Mouse (Mus musculus) thymus, postnatal 14 days (tissue): ENCODE data around the gene Exog.

Experiments
- DNase-seq: peaks from one replicate; pipeline ENCODE4 v3.0.0; 2021

The Exog gene

DNA sequence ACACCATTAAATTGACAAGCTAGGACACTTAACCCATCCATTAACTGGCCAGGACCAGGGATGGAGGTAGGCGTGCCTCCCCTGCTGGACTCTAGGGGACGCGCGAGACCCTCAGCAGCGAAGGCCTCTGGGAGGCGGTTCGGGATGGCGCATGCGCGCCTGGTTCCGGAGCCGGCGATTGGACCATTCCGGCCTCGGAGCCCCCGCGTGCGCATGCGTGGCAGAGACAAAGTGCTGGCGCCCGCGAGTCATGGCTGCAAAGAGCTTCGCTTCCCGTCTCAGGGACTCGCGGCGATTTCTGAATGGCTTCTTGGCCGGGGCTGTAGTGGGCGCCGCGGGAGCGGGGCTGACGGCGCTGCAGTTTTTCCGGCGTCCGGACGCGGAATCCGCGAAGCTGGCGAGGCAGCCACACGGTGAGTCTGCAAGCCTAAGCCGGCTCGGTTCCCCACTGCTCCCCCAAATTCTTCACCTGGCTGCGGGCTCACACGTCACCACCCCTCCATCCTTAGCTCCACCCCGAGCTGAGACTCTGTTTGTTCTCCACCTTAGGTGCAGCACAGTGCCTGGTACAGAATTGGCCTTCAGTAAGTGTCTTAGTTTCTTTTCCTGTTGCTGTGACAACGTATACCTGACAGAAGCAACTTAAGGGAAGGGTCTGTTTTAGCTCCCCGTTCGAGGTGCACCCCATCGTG, at the start of gene Exog:
Exog (plus strand) TSS at position 206 of the 692 bp plus-strand sequence.
- peak; percentile 98 for DNase-seq

DNA sequence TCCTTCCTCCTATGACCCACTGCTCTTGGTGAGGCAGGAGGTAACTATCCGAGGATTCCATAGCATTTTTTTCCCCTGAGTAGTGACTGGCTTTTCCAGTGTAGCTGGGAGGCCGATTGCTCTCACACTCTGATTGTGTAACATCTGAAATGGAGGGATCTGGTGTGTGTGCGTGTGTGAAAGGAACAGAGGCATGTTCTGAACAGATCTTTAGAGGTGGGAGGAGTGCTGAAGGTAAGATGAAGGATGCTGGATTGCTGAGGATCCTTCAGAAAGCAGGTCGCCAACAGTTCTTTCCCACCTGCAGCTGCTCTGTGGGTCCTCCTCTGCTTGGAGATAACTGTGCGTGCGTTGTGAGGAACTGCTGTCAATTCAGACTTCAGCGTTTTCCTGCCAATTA, 43.4 kb upstream of the Exog start:
- DNase-seq = no peak

DNA sequence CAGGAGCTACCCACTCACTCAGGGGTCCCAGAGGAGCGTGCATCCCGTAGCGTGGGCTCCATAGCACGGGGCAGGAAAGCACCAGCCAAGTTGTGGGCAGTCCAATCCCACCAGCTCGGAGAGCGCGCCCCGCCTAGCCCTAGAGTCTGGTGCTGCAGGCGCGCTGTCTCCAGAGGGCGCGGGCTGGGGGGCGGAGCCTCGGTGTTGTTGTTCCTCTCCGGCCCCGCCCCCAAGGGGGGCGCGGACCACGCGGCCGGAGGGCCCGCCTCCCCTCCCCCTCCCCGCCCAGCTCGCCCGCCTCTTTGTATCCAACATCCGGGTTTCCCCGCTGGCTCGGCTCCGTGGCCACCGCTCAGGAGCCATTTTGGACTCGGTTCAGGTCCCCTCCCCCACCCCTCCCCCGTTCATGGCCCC, 42.9 kb upstream of the Exog start, which contains the start of gene Acvr2b:
Acvr2b (plus strand) TSS at position 318 of the 414 bp plus-strand sequence.
- peak; percentile 97 for DNase-seq

DNA sequence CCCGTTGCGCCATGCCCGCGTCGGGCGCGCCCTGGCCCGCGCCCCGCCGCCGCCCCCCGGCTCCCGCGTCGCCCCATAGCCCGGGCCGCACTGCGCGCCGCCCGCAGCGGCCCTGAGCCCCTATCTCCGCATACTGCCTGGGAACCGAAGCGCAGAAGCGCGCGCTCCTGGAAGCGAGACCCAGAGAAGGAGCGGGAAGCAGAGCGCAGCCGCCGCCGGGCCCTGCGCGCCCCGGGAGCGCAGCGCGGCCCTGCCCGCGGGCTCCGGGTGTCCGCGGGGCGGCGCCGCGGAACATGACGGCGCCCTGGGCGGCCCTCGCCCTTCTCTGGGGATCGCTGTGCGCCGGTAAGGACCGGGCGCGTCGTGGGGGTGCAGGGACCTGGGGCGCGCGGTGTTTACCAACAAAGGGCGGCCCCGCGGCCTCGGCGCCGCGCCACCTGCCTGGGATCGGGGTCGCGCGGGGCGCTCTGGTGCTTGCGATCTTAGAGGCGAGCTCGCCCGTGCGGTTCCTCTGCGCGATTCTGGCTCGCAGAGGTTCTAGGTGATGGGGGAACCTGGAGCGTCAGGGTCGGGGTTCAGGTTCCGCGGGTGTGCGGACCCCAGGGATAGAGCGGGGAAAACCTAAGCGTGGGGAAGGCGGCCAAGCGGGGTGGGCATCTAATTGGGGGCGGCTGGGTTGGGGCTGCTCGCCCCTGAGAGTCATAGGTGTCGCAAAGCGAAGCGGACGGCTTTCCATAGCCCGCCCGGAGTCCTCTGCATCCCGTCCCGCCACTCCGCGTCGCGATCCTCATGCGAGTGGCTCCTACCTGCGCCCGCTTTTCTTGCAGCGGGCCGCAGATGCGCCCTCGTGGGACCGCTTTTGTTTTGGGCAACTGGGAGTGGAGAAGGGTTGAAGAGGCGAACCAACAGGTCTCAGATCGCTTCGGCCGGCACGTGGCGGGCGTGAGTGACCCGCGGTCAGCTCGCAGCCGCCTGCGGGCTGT, 42.2 kb upstream of the Exog start:
- DNase-seq = peak; percentile 66

DNA sequence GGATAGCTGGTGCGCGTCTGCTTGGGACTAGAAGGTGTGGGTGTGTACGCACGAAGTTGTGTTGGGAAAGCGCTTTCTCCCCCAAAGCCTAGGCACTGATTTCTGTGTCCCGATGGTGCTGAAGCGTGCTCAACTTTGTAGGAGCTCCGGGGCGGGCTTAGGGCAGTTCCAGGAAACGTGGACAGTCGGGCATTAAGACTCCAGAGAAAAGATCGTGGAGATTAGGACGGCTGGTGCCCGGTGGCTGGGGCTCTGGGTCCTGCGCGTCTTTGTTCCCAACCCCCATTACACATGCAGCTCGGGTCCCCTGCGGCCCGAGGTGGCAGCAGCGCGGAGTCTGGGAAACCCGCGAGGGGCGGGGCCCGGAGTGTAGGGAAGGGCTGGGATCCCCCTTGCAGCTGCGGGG, 41.5 kb upstream of the Exog start:
- peak; percentile 38 for DNase-seq

DNA sequence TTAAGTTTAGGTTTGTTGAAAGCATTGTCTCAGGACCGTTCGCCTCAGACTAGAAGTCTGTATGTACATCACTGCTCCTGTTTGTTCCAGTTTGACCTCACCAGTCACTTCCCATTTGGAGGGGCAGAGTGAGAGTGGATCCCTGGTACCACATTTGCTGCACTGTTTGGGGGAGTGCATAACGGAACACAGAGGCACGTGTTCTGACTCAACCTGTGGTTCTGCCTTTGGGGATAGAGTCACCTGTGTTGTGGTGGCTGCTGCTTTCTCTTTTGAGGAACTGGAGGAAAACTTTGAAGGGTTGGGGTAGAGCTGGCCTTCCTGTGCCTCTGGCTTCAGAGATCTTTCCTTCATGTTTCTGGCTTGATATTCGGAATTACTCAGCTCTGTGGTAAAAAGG, 40.7 kb upstream of the Exog start:
- DNase-seq = no peak

DNA sequence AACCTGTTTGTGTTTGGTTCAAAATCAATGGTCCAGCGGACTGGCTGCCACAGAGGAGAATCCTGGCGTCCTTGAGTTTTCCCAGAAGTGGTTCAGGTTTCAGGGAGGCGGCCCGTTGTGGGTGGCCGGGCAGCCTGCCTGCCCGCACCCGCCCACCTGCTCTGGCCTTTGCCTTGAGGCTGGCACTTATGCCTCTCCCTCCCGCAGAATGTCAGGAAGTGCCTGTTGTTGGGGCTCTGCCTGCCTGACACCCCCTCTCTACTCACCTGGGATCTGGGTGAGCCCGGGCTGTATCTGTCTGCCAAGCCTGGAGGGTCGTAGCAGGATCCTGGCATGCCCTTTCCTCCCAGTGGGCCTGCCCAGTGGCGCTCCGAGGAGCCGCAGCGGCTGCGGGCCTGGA, 36.9 kb upstream of the Exog start:
- DNase-seq = no peak

DNA sequence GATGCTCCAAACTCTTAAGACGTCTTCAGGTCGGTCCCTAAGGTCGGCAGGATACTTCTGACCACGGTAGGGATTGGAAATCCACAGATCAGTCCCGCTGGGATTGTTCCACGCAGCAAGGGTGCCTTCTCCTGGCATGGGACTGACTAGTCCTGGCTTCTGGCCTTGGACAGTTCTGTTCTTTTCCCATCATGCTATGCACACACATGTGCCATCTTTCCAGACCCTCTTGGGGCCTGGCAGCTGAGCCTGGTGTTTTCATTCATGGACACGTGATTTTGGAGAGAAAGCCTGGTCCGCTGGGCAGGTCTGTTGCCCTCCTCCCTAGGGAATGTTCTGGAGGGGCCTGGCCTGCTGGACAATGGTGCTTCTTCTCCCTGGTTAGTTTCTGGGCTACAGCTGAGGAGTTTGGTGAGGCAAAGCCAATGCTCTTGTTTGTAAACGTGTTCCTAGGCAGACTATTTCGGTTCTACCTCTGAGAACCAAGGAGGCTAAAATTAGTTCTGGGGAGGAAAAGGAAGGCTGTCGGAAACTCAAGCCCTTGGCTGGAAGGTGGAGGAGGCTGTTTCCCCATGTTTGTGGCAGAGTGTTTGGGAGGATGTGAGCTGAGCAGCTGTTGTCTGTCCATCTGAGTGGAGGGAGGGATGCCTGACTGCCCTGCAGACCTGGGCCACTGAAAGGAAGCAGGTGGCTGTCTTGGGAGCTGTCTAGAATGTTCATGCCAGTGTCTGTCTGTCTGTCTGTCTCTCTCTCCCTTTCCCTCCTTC, 35.7 kb upstream of the Exog start:
- DNase-seq = no peak

DNA sequence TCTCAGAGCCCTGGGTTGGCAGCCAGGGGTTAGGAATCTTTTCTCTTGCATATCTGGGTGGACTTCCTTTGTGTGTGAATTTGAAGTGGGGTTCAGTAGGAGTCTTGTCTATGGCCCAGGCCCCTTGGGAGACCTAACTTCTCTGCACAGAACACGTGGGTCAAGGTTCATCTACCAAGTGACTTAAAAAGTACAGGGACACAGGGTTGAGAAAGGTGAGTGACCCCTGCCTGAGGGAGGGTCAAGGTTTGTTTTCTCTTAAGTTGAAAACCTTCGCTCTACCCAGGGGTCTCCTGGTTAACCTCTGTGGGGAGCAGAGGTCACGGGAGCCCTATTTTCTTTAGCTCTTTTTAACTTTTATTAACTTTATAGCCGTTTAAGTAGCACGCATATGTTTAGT, 34.9 kb upstream of the Exog start:
- DNase-seq = no peak

DNA sequence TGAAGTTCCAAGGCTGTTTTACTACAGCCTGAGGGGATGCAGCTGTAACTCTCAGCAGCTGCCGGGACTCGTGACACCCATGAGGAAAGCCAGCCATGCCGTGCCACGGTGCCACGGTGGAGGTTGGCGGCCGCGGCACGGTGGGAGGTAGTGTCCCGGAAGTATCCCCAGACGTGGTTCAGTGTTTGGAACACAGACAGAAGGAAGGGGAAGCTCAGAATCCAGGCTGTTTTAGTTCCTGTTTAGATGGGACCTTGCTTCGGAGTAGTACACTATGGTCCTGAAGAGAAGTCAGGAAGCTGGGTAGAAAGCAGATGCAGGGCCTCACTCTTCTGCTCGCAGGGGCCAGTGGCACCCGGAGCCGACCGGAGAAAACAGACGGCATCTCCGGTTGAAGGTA, 26.7 kb upstream of the Exog start:
- no peak for DNase-seq

DNA sequence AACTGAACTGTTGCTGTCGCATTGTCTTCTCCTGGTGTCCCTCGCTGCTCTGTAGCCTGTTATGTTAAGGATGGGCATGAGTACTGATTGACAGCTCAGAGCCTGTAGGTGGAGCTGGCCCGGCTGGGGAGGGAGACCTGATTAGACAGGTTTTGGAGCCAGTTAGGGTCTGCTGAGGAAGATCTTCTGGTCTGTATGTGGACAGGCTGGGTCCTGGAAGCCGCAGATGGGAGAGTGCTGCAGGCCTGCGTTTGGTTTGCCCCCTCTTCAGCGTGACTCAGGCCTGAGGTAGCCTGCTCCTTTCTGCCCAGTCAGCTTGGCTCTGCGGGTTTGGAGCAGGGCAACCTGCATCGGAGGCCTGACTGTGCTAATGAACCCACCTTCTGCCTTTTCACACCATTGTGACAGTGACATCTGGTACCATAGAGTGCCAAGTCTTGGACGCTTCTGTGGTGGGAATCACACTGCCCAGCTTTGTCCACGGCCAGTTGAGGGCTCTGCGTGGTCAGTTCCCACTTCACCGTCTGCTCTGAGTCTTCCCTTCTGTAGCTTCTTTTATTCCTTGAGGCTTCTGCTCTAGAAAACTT, 24.8 kb upstream of the Exog start:
- DNase-seq = no peak

DNA sequence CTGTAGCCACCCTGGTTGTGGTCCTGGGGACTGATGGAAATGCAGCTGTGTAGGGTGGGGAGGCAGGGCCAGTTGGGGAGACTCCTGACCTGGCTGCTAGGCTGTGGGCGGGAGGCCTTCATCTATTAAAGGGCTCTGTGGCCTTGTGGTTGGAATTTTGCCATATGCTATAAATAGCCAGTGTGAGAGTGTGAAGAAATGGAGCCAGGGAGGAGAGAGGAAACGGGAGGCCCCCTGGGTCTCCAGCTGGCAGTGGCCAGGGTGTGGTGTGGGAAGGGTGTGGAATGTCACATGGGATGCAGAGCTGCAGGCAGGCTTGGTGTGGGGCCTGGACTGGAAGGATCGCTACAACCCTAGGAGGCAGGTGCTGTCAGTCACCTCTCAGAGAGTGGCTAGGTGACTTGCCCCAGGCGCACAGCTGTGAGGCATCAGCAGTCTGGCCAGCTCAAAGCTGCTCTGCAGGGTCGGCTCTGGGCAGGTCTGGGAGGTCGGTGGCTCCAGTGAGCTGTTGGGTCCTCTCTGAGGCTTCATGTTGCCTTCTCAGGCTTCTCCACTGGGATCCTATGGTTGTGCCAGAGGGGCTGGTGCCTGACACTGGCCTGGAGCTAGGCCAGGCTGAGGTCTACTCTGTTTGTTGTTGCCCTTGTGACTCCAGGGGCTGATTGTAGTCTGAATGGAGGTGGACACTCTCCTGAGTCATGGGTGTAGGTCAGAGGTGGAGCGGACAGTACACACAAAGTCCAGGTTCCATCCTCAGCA, 19.3 kb upstream of the Exog start:
- DNase-seq = no peak

DNA sequence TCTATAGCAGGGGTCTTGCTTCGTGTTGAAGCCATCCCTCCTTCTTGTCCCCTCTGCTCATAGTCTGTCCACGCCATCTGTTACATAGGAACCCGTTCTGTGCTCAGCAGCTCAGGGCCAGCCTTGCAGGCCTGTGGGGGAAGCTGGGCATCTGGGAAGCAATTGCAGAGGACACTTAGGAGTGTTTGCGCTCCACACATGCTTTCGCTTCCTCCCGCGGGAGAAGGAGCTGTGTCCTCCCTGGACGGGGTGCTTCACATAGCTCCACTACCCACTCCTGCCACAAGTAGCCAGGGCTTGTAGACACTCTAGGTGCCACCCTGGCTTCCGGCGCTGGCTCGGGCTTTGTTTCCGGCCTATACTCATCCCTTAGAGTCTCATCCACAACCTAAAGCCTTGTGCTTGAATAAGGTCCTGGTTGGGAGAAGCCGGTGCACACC, 18.7 kb upstream of the Exog start:
- DNase-seq = no peak

DNA sequence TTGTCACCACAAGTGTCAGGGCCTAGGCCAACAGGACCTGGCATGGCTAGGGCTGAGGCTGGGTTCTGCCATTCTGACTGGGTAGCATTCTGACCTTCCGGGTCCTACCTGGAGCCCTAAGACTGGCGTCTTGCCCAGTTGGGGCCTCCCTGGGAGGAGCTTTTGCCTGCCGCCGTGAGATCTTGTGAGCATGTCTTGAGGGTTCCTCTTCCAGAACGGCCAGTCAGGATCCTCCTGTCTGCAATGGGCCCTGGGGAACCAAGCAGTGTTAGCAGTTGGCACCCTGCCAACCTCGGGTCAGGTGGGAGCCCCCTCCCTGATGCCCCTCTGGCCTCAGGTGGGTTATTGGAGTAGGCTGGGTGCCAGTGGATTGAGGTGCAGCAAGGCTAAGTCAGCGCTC, 18.3 kb upstream of the Exog start:
- DNase-seq = no peak

DNA sequence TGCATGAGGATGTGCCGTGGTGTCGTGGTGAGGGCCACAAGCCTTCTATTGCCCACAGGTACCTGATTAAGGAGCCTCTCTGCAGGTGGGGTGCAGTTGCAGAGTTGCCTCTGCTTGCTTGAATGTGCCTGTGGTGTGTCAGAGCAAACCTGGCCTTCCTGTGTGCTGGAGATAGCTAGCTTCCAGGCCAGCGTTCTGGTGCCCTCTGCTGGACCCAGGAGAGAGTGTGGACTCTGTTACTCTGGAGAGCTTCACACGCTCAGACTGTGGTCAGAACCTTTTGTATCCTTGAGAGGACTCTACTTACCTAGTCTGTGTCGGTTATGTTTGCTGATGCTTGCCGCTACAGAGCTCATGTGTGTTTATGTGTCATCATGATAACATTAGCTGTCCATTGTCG, 14.4 kb upstream of the Exog start:
- DNase-seq = peak; percentile 75

DNA sequence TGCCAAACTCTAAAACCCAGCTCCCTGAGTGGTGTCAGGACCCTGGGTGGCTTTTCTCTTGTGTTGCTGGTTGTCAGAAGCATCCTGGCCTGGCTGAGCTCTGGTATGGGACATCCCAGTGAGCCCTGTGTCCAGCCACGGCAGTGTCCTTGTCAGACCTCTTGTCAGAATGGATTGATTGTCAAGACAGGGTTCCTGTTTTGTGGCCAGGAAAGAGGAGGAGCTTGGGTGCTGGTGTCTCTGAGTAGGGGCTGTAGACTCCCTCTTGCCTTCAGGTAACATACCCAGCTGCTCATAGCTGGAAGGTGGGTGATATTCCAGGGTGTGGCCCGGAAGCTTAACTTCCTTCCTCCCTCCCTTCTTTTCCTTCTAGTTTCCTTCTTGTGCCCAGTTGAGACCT, 8.9 kb upstream of the Exog start:
- DNase-seq = no peak

DNA sequence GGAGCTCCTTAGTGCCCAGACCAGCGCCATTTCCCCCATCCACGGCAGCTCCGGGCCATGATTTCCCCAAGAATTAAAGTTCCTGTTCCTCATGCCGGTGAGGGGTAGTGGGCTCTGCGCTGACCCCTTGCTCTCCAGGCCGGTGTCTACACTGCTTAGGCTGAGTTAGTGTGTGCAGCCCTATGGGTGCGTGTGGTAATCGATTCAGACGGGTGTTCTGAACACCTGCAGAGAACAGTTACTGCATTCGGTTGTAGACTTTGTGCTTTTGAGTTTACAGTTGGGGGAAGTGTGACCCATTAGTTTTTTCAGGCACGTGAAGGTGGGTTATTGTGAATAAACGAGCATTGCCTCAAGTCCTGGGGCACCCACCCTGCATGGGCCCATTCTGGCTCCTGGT, 6.7 kb upstream of the Exog start:
- no peak for DNase-seq

DNA sequence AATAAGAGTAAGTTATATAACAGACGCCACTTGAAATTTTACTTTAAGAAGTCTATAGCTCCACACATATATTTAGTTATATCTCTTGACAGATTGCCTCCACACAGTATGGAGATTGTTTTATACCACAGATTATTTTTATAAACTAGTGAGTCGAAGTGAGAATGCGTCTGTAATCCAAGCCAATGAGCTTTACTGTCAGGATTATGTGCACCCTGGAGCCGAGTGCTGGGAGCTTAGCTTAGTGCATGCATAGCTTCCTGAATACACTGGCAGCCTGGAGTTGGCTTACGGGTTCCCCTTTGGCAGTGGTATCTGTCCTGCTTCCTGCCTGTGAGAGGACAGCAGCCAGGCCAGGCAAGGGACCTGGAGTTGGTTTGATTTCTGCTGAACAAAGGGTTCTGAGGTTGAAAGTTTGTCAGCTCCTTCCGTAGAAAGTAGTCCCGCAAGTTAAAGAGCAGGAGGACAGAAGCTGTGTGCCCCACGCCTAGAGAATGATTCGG, 6.2 kb upstream of the Exog start:
- DNase-seq = no peak

DNA sequence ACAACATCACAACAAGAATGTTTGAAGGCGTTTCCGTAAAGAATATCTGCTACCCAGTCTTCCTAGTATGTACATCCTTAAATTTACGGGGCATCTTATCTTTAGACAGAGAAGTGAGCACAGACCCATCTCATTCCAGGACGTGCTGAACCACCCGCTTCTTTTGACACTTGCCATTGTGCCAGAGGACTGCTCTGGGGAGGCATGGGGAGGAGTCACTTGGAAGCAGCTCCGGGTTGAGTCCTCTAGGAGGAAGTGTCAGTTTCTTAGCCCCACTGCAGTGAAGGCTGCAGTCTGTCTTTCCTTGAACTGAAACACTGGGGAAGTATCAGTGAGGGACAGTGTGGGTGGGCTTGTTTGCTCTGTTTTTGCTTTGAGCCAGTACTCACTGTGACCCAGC, 994 bp downstream of the Exog start:
- DNase-seq = peak; percentile 14

DNA sequence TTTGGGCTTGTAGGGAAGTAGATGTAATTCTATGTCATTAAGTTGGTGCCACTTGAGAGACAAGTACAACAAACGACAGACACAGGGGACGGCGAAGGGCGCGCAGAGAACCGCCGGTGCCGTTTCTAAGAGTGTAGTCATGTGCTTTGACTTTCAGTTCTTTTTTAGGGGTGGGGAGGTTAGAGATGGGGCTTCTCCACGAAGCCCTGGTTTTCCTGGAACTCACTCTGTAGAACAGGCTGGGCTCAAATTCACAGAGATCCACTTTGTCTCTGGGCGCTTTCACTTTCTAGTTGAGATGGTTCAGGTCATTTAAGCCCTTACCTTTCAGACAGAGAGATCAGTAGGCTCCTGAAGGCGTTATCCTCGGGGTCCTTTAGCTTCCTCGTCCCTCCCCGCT, 11.2 kb downstream of the Exog start:
- no peak for DNase-seq

DNA sequence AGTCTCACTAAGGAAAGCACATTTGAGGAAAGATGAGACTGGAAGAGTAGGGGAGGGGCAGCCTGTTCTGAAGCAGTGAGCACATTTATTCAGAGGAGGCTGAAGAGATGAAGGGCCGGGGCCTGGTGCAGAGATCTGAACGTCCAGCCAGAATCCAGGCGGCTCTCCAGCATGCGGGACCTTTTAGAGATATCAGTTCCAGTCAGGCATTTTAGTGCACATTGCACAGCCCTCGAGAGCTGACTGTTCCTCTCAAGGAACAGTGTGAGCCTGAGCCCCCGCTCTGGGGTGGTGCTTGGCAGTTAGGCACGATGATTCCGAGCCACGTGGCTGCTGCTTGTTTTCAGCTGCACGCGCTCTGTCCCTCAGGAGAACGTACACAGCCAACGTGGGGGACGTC, 12.4 kb downstream of the Exog start:
- DNase-seq = no peak

DNA sequence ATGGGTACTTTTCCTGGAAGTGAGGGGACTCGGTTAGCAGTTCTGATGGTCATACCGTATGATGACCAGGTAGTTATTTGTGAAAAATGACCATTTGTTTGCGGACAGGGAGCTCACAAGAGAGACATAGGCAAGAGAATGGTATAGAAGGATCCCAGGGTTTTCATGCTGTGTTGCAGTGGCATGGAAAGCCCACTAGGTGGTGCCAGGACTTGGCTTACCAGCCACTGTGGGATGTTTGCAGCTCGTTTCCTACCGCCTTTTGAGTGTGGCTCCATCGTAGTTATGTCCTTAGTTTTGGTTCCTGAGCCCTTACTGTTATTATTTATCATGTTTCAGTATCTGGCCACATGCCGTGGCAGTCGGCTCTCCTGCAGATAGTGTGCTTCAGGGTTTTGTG, 15.7 kb downstream of the Exog start:
- DNase-seq = peak; percentile 83
